Mouse (Mus musculus): ENCODE data around the gene Ipo13.

- TF ChIP-seq TCF12 (IDR thresholded peaks at IDR 0.05; ENCODE audit: insufficient read depth, poor library complexity, severe bottlenecking): no peak
- TF ChIP-seq POLR2A (IDR thresholded peaks at IDR 0.05; ENCODE audit: insufficient read length, low read depth): no peak
- TF ChIP-seq POLR2AphosphoS2 (IDR thresholded peaks at IDR 0.05; ENCODE audit: insufficient read length, low read depth): no peak
- no peak for TF ChIP-seq SRF (IDR thresholded peaks at IDR 0.05; ENCODE audit: control insufficient read depth, insufficient read length, low read depth)
- no peak for TF ChIP-seq CEBPB (IDR thresholded peaks at IDR 0.05; ENCODE audit: insufficient read depth, poor library complexity, severe bottlenecking)
- no peak for TF ChIP-seq MYOD1 (IDR thresholded peaks at IDR 0.05; ENCODE audit: control insufficient read depth in 1 of 3, insufficient read length in 2 of 3, low read depth in 2 of 3)
- no peak for TF ChIP-seq MAX (IDR thresholded peaks at IDR 0.05; ENCODE audit: low read depth)
- no peak for TF ChIP-seq MYOG (IDR thresholded peaks at IDR 0.05; ENCODE audit: control insufficient read depth in 1 of 3, insufficient read depth in 1 of 3, insufficient read length in 2 of 3, low read depth in 2 of 3)
- no peak for TF ChIP-seq USF1 (IDR thresholded peaks at IDR 0.05; ENCODE audit: low read depth)
- TF ChIP-seq REST (IDR thresholded peaks at IDR 0.05; ENCODE audit: insufficient read depth, insufficient read length): no peak
- no peak for TF ChIP-seq E2F4 (IDR thresholded peaks at IDR 0.05; ENCODE audit: insufficient read depth)
Measured at GRCm38 (mm10) chr4:117890750-117891149, 24.0 kb downstream of the Ipo13 start.

Measured in myocyte (in vitro differentiated cells).